ENCODE assay signal across 13 mouse cellular contexts in the genomic region with DNA sequence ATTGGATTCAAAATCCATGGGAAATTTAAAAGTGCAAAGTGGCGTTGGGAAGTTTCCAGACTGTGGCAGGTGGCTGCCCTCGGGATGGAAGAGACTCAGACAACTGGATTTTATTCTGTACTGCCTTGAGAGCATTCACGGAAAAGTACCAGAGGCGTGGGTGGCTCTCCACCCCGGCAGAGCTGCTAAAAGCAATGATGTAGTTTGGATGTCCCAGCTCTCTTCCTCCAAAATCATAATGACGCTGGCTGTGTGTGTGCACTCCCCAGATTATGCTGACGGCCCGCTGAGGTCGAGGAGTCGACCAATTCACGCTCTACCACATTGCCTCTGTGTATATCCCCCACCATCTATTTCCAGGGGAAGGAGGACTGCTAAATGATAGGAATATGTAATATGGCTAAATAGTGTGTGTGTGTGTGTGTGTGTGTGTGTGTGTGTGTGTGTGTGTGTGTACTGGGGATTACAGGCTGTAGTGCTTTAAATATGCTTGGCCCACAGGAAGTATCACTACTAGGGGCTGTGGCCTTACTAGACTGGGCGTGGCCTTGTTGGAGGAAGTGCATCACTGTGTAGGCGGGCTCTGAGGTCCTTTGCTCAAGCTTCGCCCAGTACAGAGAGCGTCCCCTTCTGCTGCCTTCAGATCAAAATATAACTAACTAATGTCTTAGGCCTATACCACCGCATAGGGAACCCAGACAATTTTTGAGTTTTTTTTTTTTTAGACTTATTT.
DNase-seq lines count a peak whose midpoint lies in the region; TF ChIP-seq lines count a peak whose summit lies in the region.
"Had no signal": no experiment of that assay in that cellular context is flagged by ENCODE, and none has a peak within 500 bp of the region (broad histone marks: within the 10 kb centered on the region; RNA-seq: fewer than 3 reads in every experiment).

No protein-coding gene starts in this region.

- H3K27ac ChIP-seq in left cerebral cortex, adult 2 months, result no peak overlapping the region
- H3K27ac ChIP-seq: heart, embryonic 15.5 days; lung, embryonic 15.5 days had no signal

- intact Hi-C loops in left cerebral cortex, adult 2 months (cut with DNase I), result no loop called here

- peak; percentile 73 to 78 for DNase-seq in right cerebral cortex, adult 2 months (ENCODE audit: low spot score in 2 of 2)
- DNase-seq in right cerebral cortex, postnatal 14 days, result no peak
- peak; percentile 88 for DNase-seq in R1 (ENCODE audit: low read depth, low spot score)
- peak; percentile 51 to 61 for DNase-seq in left cerebral cortex, adult 2 months (ENCODE audit: extremely low spot score in 1 of 2, low spot score in 2 of 2)
- DNase-seq in adipocyte (ENCODE audit: low spot score), result no peak
- no peak for DNase-seq in Muller cell, postnatal 12 days (ENCODE audit: inconsistent ontology term)
- DNase-seq in thymus, postnatal 0 days (ENCODE audit: low spot score), result no peak
- DNase-seq: cerebellum, adult 8-10 months; kidney, postnatal 25 days; thymus, postnatal 25 days had no signal

- H3K4me3 ChIP-seq in left cerebral cortex, adult 2 months, result no peak overlapping the region
- H3K4me3 ChIP-seq: heart, embryonic 15.5 days; lung, embryonic 15.5 days; megakaryocyte, embryonic 14.5 days had no signal

- no peak for TF ChIP-seq CTCF in left cerebral cortex, adult 2 months (IDR thresholded peaks at IDR 0.05)

Comparison
In these comparisons a context has a peak if more than half of its experiments do, and no peak if none do; other contexts are left out.
1. DNase-seq: peak in right cerebral cortex, adult 2 months (2 of 2), R1 (single experiment) and left cerebral cortex, adult 2 months (2 of 2); none in right cerebral cortex, postnatal 14 days (single experiment), adipocyte (single experiment), Muller cell, postnatal 12 days (single experiment) and thymus, postnatal 0 days (single experiment).